In genomic region chr11:111682341-111682740, GRCm38 (mm10) we compare ENCODE assay signal across 10 mouse cellular contexts.
"Had no signal": no experiment of that assay in that cellular context is flagged by ENCODE, and none has a peak within 500 bp of the region (broad histone marks: within the 10 kb centered on the region; RNA-seq: fewer than 3 reads in every experiment).

No protein-coding gene starts in this region.

- ATAC-seq: liver, embryonic 12.5 days had no signal

- H3K27ac ChIP-seq: kidney, postnatal 0 days; limb, embryonic 15.5 days; liver, embryonic 12.5 days; neural tube, embryonic 12.5 days; stomach, postnatal 0 days had no signal

- DNase-seq: kidney, postnatal 36 days; layer of hippocampus, adult 9-11 months; layer of hippocampus, postnatal 36 days; midbrain, embryonic 14.5 days; thymus, postnatal 4 days had no signal

- H3K27me3 ChIP-seq: limb, embryonic 15.5 days; liver, embryonic 12.5 days; neural tube, embryonic 12.5 days had no signal

- H3K4me3 ChIP-seq: limb, embryonic 15.5 days; liver, embryonic 12.5 days; neural tube, embryonic 12.5 days had no signal

- H3K4me2 ChIP-seq: limb, embryonic 15.5 days; liver, embryonic 12.5 days; neural tube, embryonic 12.5 days had no signal

- H3K9me3 ChIP-seq: limb, embryonic 15.5 days; liver, embryonic 12.5 days; neural tube, embryonic 12.5 days had no signal

- H3K36me3 ChIP-seq: limb, embryonic 15.5 days; liver, embryonic 12.5 days; neural tube, embryonic 12.5 days had no signal

- H3K4me1 ChIP-seq: limb, embryonic 15.5 days; neural tube, embryonic 12.5 days had no signal

- H3K9ac ChIP-seq: limb, embryonic 15.5 days; liver, embryonic 12.5 days; neural tube, embryonic 12.5 days had no signal
